Mouse (Mus musculus): ENCODE data around the gene Cgnl1.

DNA sequence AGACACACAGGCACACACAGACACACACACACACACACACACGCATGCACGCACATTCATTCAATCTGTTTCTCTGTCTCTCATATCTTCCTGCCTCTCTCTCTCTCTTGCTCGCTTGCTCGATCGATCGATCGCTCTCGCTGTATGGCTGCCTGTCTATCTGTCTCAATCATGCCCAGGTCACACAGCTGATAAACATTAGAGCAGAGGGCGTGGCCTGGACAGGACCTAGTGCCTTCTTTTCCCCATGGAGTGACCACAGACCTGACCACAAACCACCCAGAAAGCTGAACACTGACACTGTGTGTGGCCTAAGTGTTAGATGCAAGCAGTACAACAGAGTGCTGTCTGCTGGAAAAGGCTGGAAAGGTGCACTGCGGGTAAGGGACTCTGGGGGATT lies 60.6 kb downstream of the Cgnl1 start:
- TF ChIP-seq CTCF (conservative IDR thresholded peaks at IDR 0.05; ENCODE audit: insufficient read depth, insufficient read length, low read depth, low read length) (no peak), POLR2A (IDR thresholded peaks at IDR 0.05; ENCODE audit: low read depth, low read length) (no peak)

Measured in kidney, adult 2 months (tissue).